Mouse (Mus musculus) spleen, adult 2 months (tissue): ENCODE results near the gene Prkcq.

ENCODE experiments used
- CTCF ChIP-seq: fragments of 200-500 bp; IDR thresholded peaks from 2 replicates; pipeline ENCODE4 v1.5.1; 2011; ENCODE audit warnings: mild to moderate bottlenecking, inconsistent platforms; ENCODE audit not compliant: insufficient read depth, insufficient read length, insufficient replicate concordance; ENCODE audit errors: extremely low read depth
- POLR2A ChIP-seq: fragments of 200-500 bp; IDR thresholded peaks from 2 replicates; pipeline ENCODE4 v1.6.1; 2011; ENCODE audit warnings: low read depth, low read length, inconsistent platforms

- TF ChIP-seq POLR2A (no peak), CTCF (no peak)
Observed at GRCm38 (mm10) chr2:11140385-11140784, 31.5 kb upstream of the Prkcq start.
